Mouse (Mus musculus) lung, adult 2 months (tissue): ENCODE measurements around the gene Olfr885.

Experiments
- CTCF ChIP-seq: fragments of 200-500 bp; IDR thresholded peaks from 2 replicates; pipeline ENCODE4 v1.5.1; 2011; ENCODE audit warnings: mild to moderate bottlenecking, low read length, control low read depth; ENCODE audit not compliant: insufficient read depth
- POLR2A ChIP-seq: fragments of 200-500 bp; IDR thresholded peaks from 2 replicates; pipeline ENCODE4 v1.6.1; 2011; ENCODE audit warnings: low read depth, mild to moderate bottlenecking, control low read depth, low read length, borderline replicate concordance; ENCODE audit errors: extremely low read depth

DNA sequence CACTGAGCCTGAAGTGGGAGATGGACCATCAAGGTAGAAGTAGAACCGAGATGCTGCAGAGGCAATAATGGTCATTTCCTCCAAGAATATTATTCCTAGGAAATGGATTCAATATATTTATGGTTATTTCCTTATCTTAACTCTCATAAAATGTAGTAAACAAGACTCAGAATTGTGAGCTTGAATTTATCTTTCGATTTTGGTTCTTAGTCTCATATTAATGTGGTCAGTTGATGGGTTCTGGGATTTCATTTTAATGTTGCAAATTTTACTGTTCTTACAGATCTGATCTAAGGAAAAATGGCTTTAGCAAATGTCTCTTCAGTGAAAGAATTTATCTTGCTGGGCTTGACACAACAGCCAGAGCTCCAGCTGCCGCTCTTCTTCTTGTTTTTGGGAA lies at the start of gene Olfr885:
- TF ChIP-seq CTCF (no peak), POLR2A (no peak)
